Mouse (Mus musculus): ENCODE results near the gene Cdkn2d. TPM values are rescaled to one million over a fixed set of nuclear protein-coding genes. Genes with fewer than 3 reads are reported as not detected.
A peak's percentile ranks its signal among the peaks of the same experiment; 100 is the strongest.

Cdkn2d gene
- polyA plus RNA-seq, 1 experiment from 2014 or later, result 125 TPM

DNA sequence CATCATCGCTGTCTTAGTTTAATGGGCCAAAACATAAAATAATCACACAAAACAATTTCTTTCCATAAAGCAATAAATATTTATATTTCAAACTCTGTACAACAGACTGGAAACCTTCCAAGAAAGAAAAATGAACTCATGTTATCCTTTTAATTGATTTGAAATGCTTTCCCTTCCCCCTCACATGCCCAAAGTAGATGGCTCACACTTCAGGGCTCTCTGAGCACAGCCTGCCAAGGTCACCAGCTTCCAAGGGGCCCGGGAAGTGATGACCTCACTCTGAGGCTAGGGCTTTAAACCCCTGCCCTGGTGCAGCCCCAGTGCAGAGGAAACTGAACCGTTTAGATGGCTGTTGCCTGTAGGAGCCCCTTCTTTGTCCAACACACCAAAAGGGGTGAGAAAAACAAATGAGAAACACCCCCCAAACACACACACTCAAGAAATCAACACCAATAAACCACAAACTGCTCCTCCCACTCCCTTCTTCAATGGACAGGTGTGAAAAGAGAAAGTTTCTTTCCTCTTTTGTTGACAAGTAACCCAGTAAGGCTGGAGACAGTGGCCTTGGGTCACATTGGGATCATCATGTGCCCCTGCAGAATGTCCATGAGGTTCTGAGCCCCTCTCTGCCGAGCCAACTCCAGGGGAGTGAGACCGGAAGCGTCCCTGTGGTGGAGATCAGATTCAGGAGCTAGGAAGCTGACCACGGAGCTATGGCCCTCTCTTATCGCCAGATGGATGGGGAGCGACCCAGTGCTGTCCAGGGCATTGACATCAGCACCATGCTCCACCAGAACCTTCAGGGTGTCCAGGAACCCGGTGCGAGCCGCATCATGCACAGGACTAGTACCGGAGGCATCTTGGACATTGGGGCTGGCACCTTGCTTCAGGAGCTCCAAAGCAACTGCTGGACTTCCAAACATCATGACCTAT is 2.5 kb downstream of the Cdkn2d start:
- Histone ChIP-seq H3K4me1 (ENCODE audit: control insufficient read depth, insufficient read depth, low read length) (peaks cover 26% of the 10 kb centered on the region), H3K4me3 (ENCODE audit: low read depth, low read length) (peak overlapping the region; percentile 65), H3K9me3 (ENCODE audit: control insufficient read depth, low read length) (no peaks in the 10 kb centered on the region), H3K27ac (ENCODE audit: low read depth, low read length) (peak overlapping the region; percentile 78), H3K9ac (replicated peaks; ENCODE audit: low read depth, low read length) (peak overlapping the region; percentile 60; the same call in 1 of the 2 replicates), H3K36me3 (ENCODE audit: control insufficient read depth, insufficient read depth, low read length) (peaks cover 13% of the 10 kb centered on the region; the same call in 1 of the 2 replicates), H3K27me3 (ENCODE audit: control insufficient read depth, insufficient read depth, low read length) (no peaks in the 10 kb centered on the region), H3K4me2 (ENCODE audit: low read depth, low read length) (peak overlapping the region; percentile 84)
- WGBS, result 79% methylated on average over 13 of the region's 13 CpGs
- ATAC-seq (ENCODE audit: low read depth), result no peak

DNA sequence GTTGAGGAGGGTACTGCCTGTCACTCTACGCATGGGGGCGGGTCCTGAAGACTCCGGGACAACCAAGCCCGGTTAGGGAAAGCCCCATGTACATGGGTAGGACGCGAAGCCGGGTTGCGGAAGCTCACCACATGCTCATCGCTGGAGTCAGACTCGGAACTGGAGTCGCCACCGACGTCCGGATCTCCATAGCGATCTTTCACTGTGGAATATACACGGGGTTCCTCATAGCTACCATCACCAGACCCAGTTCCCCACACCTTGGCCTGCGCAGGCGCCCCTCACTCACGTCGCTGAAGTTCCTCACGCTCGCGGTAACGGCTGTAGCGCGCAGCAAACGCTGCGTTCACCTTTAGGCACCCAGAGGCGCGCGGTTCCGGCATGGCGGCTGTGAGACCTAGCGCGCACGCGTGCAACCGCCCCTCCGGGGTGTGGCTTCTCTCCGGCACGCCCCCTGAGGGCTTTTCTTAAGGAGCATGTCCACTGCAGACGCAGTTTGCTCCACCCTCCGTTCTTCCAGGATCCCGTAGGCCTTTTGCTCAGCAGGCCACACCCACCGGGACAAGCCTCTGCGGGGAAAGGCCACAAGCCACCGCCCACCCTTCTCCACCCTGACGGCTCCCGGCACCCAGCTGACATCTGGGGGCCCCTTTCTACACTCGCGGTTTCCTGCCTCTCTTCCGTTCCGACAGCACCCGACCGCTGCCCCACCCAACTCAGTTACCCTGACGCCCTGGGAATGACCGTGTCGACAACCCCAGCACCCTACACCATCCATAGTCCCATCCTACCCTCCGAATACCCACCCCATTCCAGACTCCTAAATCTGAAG is 3.4 kb downstream of the Cdkn2d start, which contains the start of gene Kri1:
TSS of gene Kri1 (minus strand) at position 399 of the 832 bp plus-strand sequence.
- ATAC-seq (ENCODE audit: low read depth), result peak; percentile 74
- Histone ChIP-seq H3K36me3 (ENCODE audit: control insufficient read depth, insufficient read depth, low read length) (peaks cover 16% of the 10 kb centered on the region; the same call in 1 of the 2 replicates), H3K4me1 (ENCODE audit: control insufficient read depth, insufficient read depth, low read length) (peaks cover 26% of the 10 kb centered on the region), H3K27me3 (ENCODE audit: control insufficient read depth, insufficient read depth, low read length) (no peaks in the 10 kb centered on the region), H3K9me3 (ENCODE audit: control insufficient read depth, low read length) (no peaks in the 10 kb centered on the region), H3K4me3 (ENCODE audit: low read depth, low read length) (peak within 1 kb of the TSS; percentile 65), H3K4me2 (ENCODE audit: low read depth, low read length) (peak within 1 kb of the TSS; percentile 84), H3K9ac (replicated peaks; ENCODE audit: low read depth, low read length) (peak within 1 kb of the TSS; percentile 60), H3K27ac (ENCODE audit: low read depth, low read length) (peak within 1 kb of the TSS; percentile 78)
- under 1% methylated on average over 59 of the region's 59 CpGs for WGBS

DNA sequence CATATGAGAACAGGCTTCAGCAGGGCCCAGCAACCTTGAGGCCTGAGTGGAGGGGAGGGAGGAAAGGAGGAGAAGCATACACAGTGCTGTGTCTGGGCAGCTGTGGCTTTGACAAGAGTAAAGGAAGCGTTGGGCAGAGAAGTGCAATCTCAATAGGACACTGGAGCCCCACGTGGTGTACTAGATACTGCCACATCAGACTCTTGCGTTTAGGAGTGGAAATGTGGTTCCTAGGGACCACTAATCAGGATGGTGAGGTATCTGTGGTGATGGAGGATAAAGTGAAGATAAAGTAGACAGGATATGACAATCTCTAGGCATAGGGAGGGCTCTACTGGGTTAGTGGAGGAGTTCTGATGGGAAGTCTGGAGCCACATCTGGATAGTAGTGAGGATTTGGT is 4.5 kb downstream of the Cdkn2d start:
- H3K9me3 ChIP-seq (ENCODE audit: control insufficient read depth, low read length), result no peaks in the 10 kb centered on the region
- no peak for ATAC-seq (ENCODE audit: low read depth)
- peak overlapping the region; percentile 65 for H3K4me3 ChIP-seq (ENCODE audit: low read depth, low read length)
- H3K4me1 ChIP-seq (ENCODE audit: control insufficient read depth, insufficient read depth, low read length), result peaks cover 26% of the 10 kb centered on the region
- no peak overlapping the region; the same call in 1 of the 2 replicates for H3K27ac ChIP-seq (ENCODE audit: low read depth, low read length)
- WGBS, result 63% methylated on average over 3 of the region's 3 CpGs
- H3K27me3 ChIP-seq (ENCODE audit: control insufficient read depth, insufficient read depth, low read length), result no peaks in the 10 kb centered on the region
- H3K36me3 ChIP-seq (ENCODE audit: control insufficient read depth, insufficient read depth, low read length), result peaks cover 16% of the 10 kb centered on the region; the same call in 1 of the 2 replicates
- H3K4me2 ChIP-seq (ENCODE audit: low read depth, low read length), result peak overlapping the region; percentile 84
- peak overlapping the region; percentile 60; the same call in 1 of the 2 replicates for H3K9ac ChIP-seq (replicated peaks; ENCODE audit: low read depth, low read length)

DNA sequence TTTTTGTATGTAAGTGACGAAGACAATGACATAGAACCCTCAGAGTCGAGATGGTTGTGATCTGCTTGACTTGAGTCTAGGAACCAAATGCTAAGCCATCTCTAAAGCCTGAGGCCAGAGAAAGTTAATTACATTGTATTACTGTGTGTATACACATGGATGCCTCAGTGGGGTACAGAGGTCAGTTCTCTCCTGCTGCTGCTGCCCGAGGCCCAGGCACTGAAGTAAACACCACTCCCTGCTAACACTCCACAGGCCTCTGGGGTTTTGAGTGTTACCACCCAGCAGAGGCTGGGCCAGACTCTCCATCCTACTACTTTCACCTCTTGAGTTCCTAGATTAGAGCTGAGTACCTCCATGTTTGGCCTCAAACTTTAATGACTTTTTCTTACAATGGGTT is 7.2 kb downstream of the Cdkn2d start:
- Histone ChIP-seq H3K4me2 (ENCODE audit: low read depth, low read length) (no peak overlapping the region), H3K27ac (ENCODE audit: low read depth, low read length) (no peak overlapping the region), H3K9me3 (ENCODE audit: control insufficient read depth, low read length) (no peaks in the 10 kb centered on the region), H3K4me3 (ENCODE audit: low read depth, low read length) (no peak overlapping the region), H3K4me1 (ENCODE audit: control insufficient read depth, insufficient read depth, low read length) (peaks cover 17% of the 10 kb centered on the region), H3K27me3 (ENCODE audit: control insufficient read depth, insufficient read depth, low read length) (no peaks in the 10 kb centered on the region), H3K9ac (replicated peaks; ENCODE audit: low read depth, low read length) (no peak overlapping the region), H3K36me3 (ENCODE audit: control insufficient read depth, insufficient read depth, low read length) (peaks cover 37% of the 10 kb centered on the region)
- no peak for ATAC-seq (ENCODE audit: low read depth)
- 92% methylated on average over 3 of the region's 3 CpGs for WGBS

DNA sequence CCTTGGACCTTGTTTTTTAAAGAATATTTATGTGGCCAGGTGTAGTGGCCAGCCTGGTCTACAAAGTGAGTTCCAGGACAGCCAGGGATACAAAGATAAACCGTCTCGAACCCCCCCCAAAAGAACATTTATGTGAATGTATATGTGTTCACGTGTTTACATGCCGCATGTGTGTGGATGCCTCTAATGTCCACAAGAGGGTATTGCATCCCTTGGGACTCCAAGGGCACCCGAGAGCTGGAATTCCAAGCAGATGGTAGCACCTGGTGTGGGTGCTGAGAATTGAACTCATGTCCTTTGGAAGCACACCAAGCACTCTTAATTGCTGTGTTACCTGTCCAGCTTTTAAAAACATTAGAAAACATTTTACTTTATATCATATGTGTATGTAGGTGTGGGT is 7.6 kb downstream of the Cdkn2d start:
- 92% methylated on average over 5 of the region's 5 CpGs for WGBS
- no peak overlapping the region for H3K9ac ChIP-seq (replicated peaks; ENCODE audit: low read depth, low read length)
- no peaks in the 10 kb centered on the region for H3K27me3 ChIP-seq (ENCODE audit: control insufficient read depth, insufficient read depth, low read length)
- no peak overlapping the region for H3K27ac ChIP-seq (ENCODE audit: low read depth, low read length)
- H3K9me3 ChIP-seq (ENCODE audit: control insufficient read depth, low read length), result no peaks in the 10 kb centered on the region
- peaks cover 41% of the 10 kb centered on the region for H3K36me3 ChIP-seq (ENCODE audit: control insufficient read depth, insufficient read depth, low read length)
- ATAC-seq (ENCODE audit: low read depth), result no peak
- peaks cover 13% of the 10 kb centered on the region for H3K4me1 ChIP-seq (ENCODE audit: control insufficient read depth, insufficient read depth, low read length)
- H3K4me3 ChIP-seq (ENCODE audit: low read depth, low read length), result no peak overlapping the region
- no peak overlapping the region for H3K4me2 ChIP-seq (ENCODE audit: low read depth, low read length)

DNA sequence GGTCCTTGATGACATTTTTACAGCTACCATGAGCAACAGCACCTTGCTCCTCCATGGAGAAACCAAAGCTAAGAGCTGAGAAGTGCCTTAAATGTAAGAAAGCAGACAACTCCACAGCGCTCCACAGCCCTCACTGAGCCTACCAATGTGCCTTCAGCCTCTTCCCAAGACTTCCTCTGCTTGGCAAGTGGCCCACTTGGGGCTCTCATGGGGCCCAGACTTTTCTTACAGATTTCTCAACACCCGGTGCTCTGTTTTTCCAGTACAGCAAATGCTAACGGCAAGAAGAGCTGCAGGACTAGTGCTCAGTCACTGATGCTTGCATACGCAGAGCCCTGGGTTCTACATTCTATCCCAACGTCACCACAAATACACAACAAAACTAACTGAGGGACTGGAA is 13.4 kb downstream of the Cdkn2d start:
- no peak overlapping the region for H3K4me2 ChIP-seq (ENCODE audit: low read depth, low read length)
- ATAC-seq (ENCODE audit: low read depth), result no peak
- no peak overlapping the region for H3K4me3 ChIP-seq (ENCODE audit: low read depth, low read length)
- peaks cover 78% of the 10 kb centered on the region for H3K36me3 ChIP-seq (ENCODE audit: control insufficient read depth, insufficient read depth, low read length)
- WGBS, result 97% methylated on average over 5 of the region's 5 CpGs
- H3K27me3 ChIP-seq (ENCODE audit: control insufficient read depth, insufficient read depth, low read length), result no peaks in the 10 kb centered on the region
- no peak overlapping the region for H3K9ac ChIP-seq (replicated peaks; ENCODE audit: low read depth, low read length)
- H3K9me3 ChIP-seq (ENCODE audit: control insufficient read depth, low read length), result no peaks in the 10 kb centered on the region
- no peaks in the 10 kb centered on the region for H3K4me1 ChIP-seq (ENCODE audit: control insufficient read depth, insufficient read depth, low read length)
- H3K27ac ChIP-seq (ENCODE audit: low read depth, low read length), result no peak overlapping the region

DNA sequence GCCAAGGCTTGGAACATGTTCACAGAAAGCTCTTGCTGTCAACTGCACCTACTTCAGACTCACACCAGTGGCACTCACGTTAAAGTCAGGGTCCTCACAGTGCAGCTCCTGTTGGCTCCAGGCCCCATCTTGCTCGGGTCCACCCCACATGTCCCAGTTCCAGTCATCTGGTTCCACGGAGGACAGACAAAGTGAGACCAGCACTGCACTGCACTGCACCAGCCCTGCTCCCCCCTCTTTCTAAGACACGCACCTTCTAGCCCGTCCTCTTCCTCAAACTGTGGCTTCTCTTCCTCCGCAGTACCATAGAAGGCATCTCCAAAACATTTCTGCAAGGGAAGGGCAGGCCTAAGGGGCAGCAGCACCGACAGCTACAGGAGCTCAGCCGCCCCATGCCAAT is 14.9 kb downstream of the Cdkn2d start:
- Histone ChIP-seq H3K27me3 (ENCODE audit: control insufficient read depth, insufficient read depth, low read length) (no peaks in the 10 kb centered on the region), H3K9ac (replicated peaks; ENCODE audit: low read depth, low read length) (no peak overlapping the region), H3K4me3 (ENCODE audit: low read depth, low read length) (no peak overlapping the region), H3K4me2 (ENCODE audit: low read depth, low read length) (no peak overlapping the region), H3K36me3 (ENCODE audit: control insufficient read depth, insufficient read depth, low read length) (peaks cover 89% of the 10 kb centered on the region), H3K9me3 (ENCODE audit: control insufficient read depth, low read length) (no peaks in the 10 kb centered on the region), H3K27ac (ENCODE audit: low read depth, low read length) (no peak overlapping the region), H3K4me1 (ENCODE audit: control insufficient read depth, insufficient read depth, low read length) (no peaks in the 10 kb centered on the region)
- WGBS, result 93% methylated on average over 8 of the region's 8 CpGs
- no peak for ATAC-seq (ENCODE audit: low read depth)

DNA sequence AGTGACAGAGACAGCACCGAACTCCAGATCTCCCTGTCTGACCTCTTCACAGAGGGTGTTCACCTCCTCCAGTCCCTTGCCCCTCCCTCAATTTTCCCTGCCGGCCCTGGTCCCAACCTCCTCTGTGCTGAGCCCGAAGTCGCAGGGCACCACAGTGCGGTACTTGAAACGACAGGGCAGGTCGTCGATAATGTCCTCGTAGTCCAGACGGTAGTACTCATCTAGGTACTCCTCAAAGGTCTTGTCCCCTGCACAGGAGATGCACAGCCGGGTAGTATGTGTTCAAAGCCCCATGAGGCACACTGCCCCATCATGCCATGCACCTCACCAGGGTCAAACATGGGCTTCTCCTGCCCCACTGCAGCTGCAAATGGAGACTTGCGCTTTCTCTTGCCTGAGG is 15.5 kb downstream of the Cdkn2d start:
- Histone ChIP-seq H3K4me2 (ENCODE audit: low read depth, low read length) (no peak overlapping the region), H3K36me3 (ENCODE audit: control insufficient read depth, insufficient read depth, low read length) (peaks cover 90% of the 10 kb centered on the region), H3K27me3 (ENCODE audit: control insufficient read depth, insufficient read depth, low read length) (no peaks in the 10 kb centered on the region), H3K4me1 (ENCODE audit: control insufficient read depth, insufficient read depth, low read length) (no peaks in the 10 kb centered on the region), H3K9me3 (ENCODE audit: control insufficient read depth, low read length) (no peaks in the 10 kb centered on the region), H3K9ac (replicated peaks; ENCODE audit: low read depth, low read length) (no peak overlapping the region), H3K4me3 (ENCODE audit: low read depth, low read length) (no peak overlapping the region), H3K27ac (ENCODE audit: low read depth, low read length) (no peak overlapping the region)
- no peak for ATAC-seq (ENCODE audit: low read depth)
- WGBS, result 91% methylated on average over 12 of the region's 12 CpGs
